Mouse (Mus musculus) left cerebral cortex, adult 2 months (tissue): ENCODE measurements at regions not wholly inside any gene's neighbourhood (a gene's known extent, or its start where the extent isn't known, plus 50 kb on each side); places are given as distances from the start of the nearest gene placed in this dataset.

Source experiments
- DNase-seq, 2 experiments: peaks; one replicate each; pipeline ENCODE4 v3.0.0; 2021 to 2022; ENCODE audit warnings: low spot score in 2 of 2, mixed read lengths in 1 of 2; ENCODE audit errors: extremely low spot score in 1 of 2
- H3K27ac ChIP-seq: fragments of 200-600 bp; 2 replicates; pipeline ENCODE4 v1.8.1; 2022
- H3K4me3 ChIP-seq: fragments of 200-600 bp; 2 replicates; pipeline ENCODE4 v1.8.1; 2022
- CTCF ChIP-seq: fragments of 200-600 bp; IDR thresholded peaks from 2 replicates; pipeline ENCODE4 v1.8.1; 2022; ENCODE audit warnings: antibody characterized with exemption, mild to moderate bottlenecking, moderate library complexity
- intact Hi-C: fragments of 180-260 bp; cut with DNase I; formaldehyde crosslinking; loops from one replicate; pipeline ENCODE4 v1.15.1; 2025

DNA sequence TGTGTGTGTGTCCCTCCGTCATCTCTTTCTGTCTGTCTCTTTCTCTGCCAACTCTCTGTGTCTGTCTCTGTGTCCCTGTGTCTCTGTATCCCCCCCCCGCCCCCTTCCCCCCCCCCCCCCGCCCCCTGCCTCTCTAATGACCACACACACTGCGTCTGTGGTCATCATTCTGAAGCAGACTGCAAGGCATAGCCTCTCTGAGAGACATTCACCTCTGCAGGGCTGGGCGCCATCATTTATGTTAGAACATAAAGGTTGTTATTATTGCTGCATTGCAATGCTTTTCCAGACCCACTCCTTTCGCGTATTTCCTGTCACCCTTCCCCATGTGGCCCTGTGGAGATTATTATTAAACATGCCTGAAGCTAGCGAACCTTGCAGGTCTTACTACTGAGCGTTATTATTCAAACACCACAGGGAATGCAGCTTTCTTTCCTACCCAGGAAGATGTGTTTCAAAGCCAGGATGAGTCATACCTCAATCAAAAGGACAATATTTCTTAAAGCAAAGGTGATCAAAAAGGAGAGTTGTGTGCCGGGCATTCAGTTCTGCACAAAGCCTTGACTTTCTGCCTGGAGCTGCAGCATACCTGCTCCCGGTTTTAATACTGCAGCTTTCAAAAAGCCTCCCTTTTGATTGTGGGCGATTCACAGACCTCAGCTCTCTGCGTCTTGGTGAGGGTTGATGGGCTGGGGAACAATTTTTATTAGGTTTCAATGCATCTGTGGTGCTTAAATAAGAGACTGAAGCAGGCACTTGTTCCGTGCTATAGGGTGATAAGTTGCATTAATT, 482.6 kb upstream of the Id4 start:
- no peak for TF ChIP-seq CTCF
- intact Hi-C loops, result no loop called here
- Histone ChIP-seq H3K4me3 (no peak overlapping the region), H3K27ac (no peak overlapping the region)
- DNase-seq, result no peak

DNA sequence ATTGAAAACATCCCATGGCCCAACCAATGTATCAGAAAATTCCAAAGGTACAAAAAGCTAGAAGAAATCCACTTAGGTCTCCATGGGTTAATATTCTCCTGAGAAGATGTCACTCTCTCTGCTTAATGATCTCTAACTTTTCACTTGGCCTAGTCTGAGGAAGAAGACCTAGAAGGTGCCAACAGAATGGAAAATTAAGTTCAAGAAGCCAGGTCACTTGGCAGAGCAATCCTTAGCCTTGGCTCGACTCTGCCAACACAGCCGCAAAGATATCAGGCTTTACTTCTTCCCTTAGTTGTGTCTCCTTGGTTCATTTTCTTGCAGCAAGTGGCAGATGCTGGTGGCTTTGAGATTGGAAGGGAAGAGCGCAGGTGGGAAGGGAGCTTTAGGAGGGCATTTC, 476.6 kb upstream of the Id4 start:
- DNase-seq, result no peak
- no peak overlapping the region for H3K4me3 ChIP-seq
- intact Hi-C loops, result no loop called here
- TF ChIP-seq CTCF, result no peak
- no peak overlapping the region for H3K27ac ChIP-seq

DNA sequence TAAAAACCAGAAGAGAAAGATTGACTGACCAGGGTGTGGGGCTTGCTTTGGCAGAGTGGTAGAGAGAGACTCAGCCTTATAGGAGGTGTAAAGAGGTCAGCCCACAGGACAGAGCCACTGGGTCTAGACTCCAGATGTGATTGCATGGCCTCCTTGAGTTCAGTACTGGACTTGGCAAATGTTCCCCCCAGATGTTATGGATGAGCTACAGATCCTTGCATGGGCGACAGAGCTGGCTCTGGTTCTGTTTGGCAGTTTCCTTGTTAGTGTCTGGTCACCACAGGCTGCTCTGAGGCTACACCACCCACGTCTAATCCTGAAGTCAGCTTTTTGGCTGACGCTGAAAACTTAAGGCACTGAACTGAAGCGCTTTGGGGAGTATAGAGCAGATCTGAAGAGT, 463.2 kb upstream of the Id4 start:
- Histone ChIP-seq H3K4me3 (no peak overlapping the region), H3K27ac (no peak overlapping the region)
- TF ChIP-seq CTCF, result no peak
- intact Hi-C loops, result no loop called here
- DNase-seq, result no peak

DNA sequence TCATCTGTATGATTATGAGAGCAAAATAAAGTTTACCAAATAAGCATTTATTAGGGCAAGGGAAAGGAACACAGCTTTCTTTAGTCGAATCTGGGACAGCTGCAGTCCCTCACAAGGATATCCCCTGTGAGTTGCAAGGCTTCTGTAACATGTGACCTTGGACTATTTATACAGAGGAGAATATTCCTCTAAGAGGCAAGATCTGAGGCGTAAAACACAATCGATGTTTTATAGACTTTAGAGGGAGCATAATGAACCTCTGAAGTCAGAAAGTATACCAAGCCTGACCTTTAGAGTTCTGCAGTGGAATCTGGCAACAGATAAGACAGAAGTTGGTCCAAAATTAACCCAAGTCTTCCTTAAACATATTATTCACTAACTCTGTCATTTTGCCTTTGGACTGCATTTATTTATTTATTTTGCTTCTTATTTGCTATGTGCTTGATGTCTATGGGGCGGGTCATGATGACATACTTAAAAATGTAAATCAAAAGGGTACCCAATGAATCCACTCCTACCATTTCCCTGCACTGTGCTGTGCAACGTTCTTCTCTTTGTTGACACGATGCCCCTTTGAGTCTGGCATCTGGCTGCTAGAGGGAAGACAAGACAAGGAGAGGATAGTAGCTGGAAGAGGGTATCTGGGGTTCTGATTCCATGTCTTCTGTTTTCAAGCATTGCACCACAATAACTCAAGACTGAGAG, 449.2 kb upstream of the Id4 start:
- intact Hi-C loops, result no loop called here
- no peak for DNase-seq
- Histone ChIP-seq H3K4me3 (no peak overlapping the region), H3K27ac (no peak overlapping the region)
- no peak for TF ChIP-seq CTCF

DNA sequence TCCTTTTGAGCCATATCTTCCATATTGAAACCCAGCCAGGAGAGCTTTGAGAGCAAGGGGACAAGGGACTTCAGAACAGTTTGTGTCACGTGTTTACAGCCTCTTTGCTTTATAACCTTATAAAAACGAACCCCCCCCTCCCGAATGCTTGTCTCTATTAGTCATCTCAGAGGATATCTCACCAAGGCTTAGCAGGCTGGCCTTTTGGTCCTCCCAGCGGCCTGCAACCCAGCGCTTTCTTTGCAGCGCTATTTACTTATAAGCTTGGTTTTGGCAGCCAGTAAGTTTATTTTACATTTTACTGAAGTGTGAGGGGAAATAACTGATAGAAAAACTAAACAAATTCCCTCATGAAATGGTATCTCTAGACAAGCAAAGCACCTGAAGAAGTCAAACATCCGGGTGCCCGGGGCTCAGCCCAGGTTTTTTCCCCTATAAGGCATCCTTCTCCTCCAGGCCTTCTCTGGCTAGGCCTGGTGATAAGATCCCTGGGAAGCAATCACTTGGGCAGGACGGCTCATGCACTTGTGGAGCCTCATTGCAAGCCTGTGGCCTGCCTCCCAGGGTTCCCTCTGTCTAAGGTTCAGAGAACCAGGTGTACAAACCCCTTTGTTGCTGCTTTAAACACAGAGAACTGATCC, 442.0 kb upstream of the Id4 start:
- TF ChIP-seq CTCF, result no peak
- H3K27ac ChIP-seq, result no peak overlapping the region
- intact Hi-C loops, result no loop called here
- H3K4me3 ChIP-seq, result no peak overlapping the region
- no peak for DNase-seq

DNA sequence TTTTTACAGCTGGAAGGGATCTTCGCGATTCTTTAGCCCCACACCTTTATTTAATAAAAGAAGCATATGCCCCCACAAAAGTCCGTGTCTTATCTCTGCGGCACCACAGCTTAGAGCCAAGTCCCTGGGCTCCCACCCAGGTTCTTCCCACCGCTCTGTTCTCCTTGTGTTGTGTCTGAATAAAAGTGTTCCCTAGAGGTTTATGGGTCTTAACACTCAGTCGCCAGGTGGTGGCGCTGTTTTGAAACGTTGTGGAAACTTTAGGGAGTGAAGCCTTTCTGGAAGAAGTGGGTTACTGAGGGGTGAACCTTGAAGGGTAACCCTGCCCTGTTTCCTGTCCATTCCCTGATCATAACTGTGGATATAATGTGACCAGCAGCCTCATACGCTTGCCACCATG, 424.5 kb upstream of the Id4 start:
- no peak overlapping the region for H3K27ac ChIP-seq
- peak; percentile 58 for TF ChIP-seq CTCF
- intact Hi-C loops, result loop anchor here (5.0 kb wide), 2 partner anchors 301 to 436 kb away; no protein-coding TSS in a partner anchor
- H3K4me3 ChIP-seq, result no peak overlapping the region
- peak; percentile 29 for DNase-seq

DNA sequence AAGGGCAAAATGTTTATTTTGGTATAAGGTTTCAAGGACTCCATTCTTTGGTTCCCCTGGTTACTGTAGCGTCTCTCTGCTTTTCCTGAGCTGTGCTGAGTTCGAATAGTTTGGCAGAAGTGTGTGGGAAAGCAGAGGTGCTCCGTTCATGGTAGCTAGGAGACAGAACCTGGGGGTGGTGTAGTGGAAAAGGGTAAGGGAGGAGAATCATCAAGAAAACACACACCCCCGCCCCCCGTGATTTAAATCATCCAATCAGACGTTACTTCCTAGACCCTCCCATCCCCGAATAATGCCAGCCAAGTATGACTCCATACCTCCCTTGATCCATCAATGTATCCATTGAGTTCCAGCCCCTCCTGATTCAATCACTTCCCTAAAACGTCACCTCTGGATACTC, 418.6 kb upstream of the Id4 start:
- Histone ChIP-seq H3K4me3 (no peak overlapping the region), H3K27ac (no peak overlapping the region)
- no peak for TF ChIP-seq CTCF
- intact Hi-C loops, result loop anchor here (10.0 kb wide), 1 partner anchor 622 kb away; no protein-coding TSS in a partner anchor
- DNase-seq, result peak in 1 of 2 experiments; percentile 16

DNA sequence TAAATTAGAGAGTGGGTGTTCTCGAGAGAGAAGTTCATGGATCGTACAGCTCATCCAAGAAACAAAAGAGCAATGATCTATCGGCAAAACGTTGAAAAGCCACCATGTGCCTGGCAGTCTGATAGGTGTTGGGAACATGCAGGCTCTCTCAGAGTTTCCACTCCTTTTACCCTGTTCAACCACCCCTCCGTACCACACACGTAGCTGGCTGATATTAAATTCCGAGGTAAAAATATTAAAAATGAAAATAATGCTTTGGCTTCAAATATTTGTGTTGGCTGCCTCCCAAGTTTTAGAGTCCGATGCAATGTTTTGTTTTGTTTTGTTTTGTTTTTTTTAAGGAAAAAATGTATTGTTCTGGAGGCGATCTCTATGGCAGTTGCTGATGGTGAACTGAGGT, 418.0 kb upstream of the Id4 start:
- intact Hi-C loops, result loop anchor here (10.0 kb wide), 1 partner anchor 622 kb away; no protein-coding TSS in a partner anchor
- H3K27ac ChIP-seq, result no peak overlapping the region
- DNase-seq, result no peak
- no peak overlapping the region for H3K4me3 ChIP-seq
- no peak for TF ChIP-seq CTCF

DNA sequence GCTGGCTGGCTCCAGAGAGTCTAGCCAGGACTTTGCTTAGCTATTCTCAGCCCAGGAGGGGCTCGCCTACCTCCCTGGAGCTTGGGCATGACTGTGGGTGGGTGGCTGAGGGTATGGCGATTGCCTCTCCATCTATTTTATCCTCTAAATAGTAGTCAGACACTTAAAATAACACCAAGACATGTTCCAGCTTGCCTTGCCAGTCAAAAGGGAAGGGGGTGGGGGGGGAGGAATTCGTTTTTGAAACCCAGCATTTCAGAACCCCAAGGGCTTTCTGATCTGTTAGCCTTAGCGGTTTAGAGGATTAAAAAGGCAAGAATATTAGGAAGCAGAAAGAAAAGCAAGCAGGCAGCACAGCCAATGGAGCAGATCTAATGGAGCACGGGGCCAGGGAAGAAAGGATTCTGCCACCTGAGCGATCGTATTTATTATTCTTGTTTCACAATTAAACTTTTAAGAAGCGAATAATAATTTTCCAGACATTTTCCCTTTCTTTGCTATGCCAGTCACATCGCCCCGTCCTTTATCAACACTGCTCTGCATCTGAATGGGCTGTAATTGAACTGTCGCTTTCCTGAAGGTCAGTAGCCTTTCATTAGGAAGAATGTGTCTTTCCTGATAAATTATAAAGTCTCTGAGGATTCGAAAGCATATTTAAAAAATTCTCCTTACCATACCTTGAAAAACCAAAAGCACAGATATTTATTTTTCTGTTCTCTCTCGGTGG, 417.3 kb upstream of the Id4 start:
- H3K27ac ChIP-seq, result no peak overlapping the region
- H3K4me3 ChIP-seq, result no peak overlapping the region
- intact Hi-C loops, result loop anchor here (10.0 kb wide), 1 partner anchor 621 kb away; no protein-coding TSS in a partner anchor
- DNase-seq, result no peak
- TF ChIP-seq CTCF, result no peak

DNA sequence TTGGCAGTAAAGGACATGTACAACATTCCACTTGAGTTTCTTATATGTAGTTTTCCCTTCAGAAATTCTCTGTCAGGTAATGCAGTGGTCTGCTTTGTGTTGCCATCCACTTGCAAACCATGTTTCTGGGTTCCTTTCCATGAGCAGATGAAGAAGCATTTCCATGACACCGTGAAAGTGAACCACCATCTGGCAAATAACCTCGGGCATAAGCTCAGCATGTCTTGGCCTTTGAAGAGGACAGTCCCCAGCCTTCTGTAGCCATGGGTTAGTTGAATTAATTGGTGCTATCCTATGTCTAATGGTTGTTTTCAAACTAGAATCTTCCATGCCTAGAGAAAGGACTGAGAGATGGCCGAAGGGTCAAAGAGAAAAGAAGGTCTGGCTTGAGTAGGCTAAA, 414.3 kb upstream of the Id4 start:
- Histone ChIP-seq H3K4me3 (no peak overlapping the region), H3K27ac (no peak overlapping the region)
- no peak for DNase-seq
- no peak for TF ChIP-seq CTCF
- intact Hi-C loops, result loop anchor here (10.0 kb wide), 1 partner anchor 618 kb away; no protein-coding TSS in a partner anchor

DNA sequence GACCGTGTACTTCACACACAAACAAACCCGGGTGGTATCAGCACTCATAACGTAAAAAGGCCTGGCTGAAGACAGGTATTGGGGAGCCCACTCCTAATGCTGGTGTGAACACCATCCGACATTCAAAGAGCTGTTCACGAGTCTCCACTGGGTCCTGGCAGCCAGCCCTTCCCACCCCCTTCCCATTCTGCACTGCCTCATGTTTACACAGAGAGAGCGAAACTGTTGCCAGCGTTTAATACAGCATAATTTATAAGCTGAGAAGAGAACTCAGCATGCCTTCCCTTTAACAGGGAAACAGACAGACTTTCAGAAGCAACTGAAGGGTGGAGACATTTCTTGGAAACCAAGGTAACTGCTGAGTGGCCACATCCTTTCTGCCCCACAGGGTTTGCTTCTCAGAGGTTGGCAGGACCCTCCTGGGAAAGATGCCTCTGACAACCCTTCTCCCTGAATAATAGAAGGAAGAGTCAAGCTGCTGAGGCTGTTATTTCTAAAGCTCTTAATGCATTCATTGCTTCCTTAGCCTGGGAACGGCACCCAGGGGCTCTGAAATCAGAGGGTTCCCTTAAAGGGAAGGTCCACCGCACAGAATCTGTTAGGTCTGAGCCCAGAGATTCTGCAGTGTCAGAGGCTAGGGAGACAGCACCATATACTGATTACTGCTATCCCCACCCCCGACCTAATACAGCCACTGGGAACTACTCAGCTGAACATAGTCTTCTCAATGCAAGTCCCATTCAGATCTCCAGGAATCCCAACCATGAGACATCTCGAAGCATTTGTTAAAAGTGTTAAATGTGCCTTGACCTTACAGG, 412.4 kb upstream of the Id4 start:
- TF ChIP-seq CTCF, result no peak
- H3K27ac ChIP-seq, result no peak overlapping the region
- DNase-seq, result peak in 1 of 2 experiments; percentile 14

More for the DNA sequence above, 412.4 kb upstream of the Id4 start:
- intact Hi-C loops, result loop anchor here (10.0 kb wide), 1 partner anchor 616 kb away; no protein-coding TSS in a partner anchor
- no peak overlapping the region for H3K4me3 ChIP-seq
